Mouse (Mus musculus) midbrain, embryonic 12.5 days (tissue): ENCODE measurements around the gene Arhgap24. TPM values are rescaled to one million over a fixed set of nuclear protein-coding genes. Genes with fewer than 3 reads are reported as not detected.

Experiments
- ATAC-seq: fragments of 200-750 bp; cut with Nextera tagmentation; 2 replicates; pipeline ENCODE4 v1.8.0; 2017; ENCODE audit warnings: low read depth, moderate TSS enrichment, moderate library complexity; ENCODE audit not compliant: low FRiP score
- H3K27ac ChIP-seq: fragments of 300-500 bp; sonication (generic); replicated peaks from 2 replicates; pipeline ENCODE4 v1.5.1; 2016; ENCODE audit warnings: mild to moderate bottlenecking
- H3K27me3 ChIP-seq: fragments of 300-500 bp; sonication (generic); 2 replicates; pipeline ENCODE4 v1.6.1; 2016; ENCODE audit warnings: mild to moderate bottlenecking
- H3K36me3 ChIP-seq: fragments of 300-500 bp; sonication (generic); 2 replicates; pipeline ENCODE4 v1.6.1; 2016
- H3K4me1 ChIP-seq: fragments of 300-500 bp; sonication (generic); 2 replicates; pipeline ENCODE4 v1.6.1; 2016
- H3K4me2 ChIP-seq: fragments of 300-500 bp; sonication (generic); replicated peaks from 2 replicates; pipeline ENCODE4 v1.6.1; 2016; ENCODE audit warnings: mild to moderate bottlenecking, moderate library complexity
- H3K4me3 ChIP-seq: fragments of 300-500 bp; sonication (generic); 2 replicates; pipeline ENCODE4 v1.5.1; 2016; ENCODE audit warnings: mild to moderate bottlenecking
- H3K9ac ChIP-seq: fragments of 300-500 bp; sonication (generic); replicated peaks from 2 replicates; pipeline ENCODE4 v1.6.1; 2016; ENCODE audit warnings: mild to moderate bottlenecking, moderate library complexity
- H3K9me3 ChIP-seq: fragments of 300-500 bp; sonication (generic); 2 replicates; pipeline ENCODE4 v1.6.1; 2016; ENCODE audit warnings: mild to moderate bottlenecking
- WGBS: fragments of 180-500 bp; shearing (Covaris S2); methylation state at CpG from one replicate; pipeline ENCODE4 v1.1.7; 2016; 5-methylcytosine and 5-hydroxymethylcytosine counted together
- polyA plus RNA-seq: library from polyadenylated mRNA; unstranded; fragments of >200 nt; fragmentation: Nextera tagmentation; extraction: Ambion mirVana; gene quantifications from 2 replicates; pipeline ENCODE4 v1.2.1, GENCODE M21; 2016

Arhgap24 gene
- polyA plus RNA-seq, 1 experiment from 2014 or later = 5.7 TPM

DNA sequence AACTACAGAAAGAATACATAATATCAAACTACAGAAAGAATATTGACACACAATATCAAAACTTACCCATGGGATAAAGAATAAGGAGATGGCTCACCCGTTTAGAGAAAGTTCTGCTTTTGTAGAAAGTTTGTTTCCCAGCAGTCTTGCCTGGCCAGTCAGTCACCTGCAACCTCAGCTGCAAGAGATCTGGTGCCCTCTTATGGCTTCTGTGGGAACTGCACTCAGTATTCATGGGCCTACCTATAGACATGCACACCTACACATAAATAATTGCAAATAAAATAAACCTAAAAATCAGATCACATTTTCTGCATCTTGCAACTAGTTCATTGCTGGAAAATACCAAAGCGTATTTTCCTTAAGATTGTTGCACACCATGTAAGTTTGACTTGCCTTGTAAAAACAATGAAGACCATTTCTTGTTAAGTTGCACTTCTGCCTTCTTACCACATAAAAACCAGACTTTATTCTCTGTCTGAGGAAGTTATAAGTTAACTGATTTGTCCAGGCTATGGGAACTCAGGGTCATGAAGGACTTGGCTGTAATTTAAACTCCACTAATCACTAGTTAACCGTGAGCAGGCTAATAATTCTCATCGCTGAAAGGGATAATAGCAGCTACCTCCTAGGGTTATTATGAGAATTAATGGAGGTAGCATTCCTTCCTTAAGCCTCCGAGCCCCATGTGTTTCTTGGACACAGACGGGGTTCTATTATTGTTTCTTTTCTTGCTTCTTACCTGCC is 285.3 kb downstream of the Arhgap24 start:
- no peak for ATAC-seq
- WGBS = 87% methylated on average over 6 of the region's 6 CpGs
- H3K4me2 ChIP-seq = no peak overlapping the region
- H3K27me3 ChIP-seq = no peaks in the 10 kb centered on the region
- H3K4me1 ChIP-seq = peaks cover 9% of the 10 kb centered on the region; the same call in 1 of the 2 replicates
- no peaks in the 10 kb centered on the region for H3K9me3 ChIP-seq
- H3K27ac ChIP-seq = no peak overlapping the region
- H3K4me3 ChIP-seq = no peak overlapping the region
- no peaks in the 10 kb centered on the region for H3K36me3 ChIP-seq
- no peak overlapping the region for H3K9ac ChIP-seq

GRCm38 (mm10) chr5:102767058-102767444 is 285.9 kb downstream of the Arhgap24 start:
- no peaks in the 10 kb centered on the region for H3K27me3 ChIP-seq
- peaks cover 9% of the 10 kb centered on the region; the same call in 1 of the 2 replicates for H3K4me1 ChIP-seq
- WGBS = 89% methylated on average over 4 of the region's 4 CpGs
- no peaks in the 10 kb centered on the region for H3K36me3 ChIP-seq
- ATAC-seq = no peak
- no peak overlapping the region for H3K4me3 ChIP-seq
- no peak overlapping the region for H3K9ac ChIP-seq
- H3K9me3 ChIP-seq = no peaks in the 10 kb centered on the region
- no peak overlapping the region for H3K27ac ChIP-seq
- H3K4me2 ChIP-seq = no peak overlapping the region

DNA sequence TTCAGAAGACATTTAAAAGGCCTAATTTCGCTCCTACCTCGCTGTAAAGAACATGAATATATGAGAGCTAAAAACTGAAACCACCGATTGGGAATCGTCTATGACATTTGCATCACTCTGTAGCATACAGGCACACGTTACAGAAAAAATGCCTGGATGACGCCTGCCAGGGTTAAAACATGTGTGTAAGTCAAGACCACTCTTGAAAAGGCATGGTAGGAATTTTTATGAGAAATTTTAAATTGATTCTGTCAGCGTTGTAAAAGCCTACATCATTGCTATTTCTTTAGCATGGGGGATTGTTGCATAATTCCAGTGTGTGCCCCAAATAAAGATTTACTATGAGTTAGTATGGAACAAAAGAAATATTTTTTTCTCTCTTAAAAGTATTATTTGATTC is 286.6 kb downstream of the Arhgap24 start:
- Histone ChIP-seq H3K9ac (no peak overlapping the region), H3K4me1 (peaks cover 9% of the 10 kb centered on the region; the same call in 1 of the 2 replicates), H3K4me2 (no peak overlapping the region), H3K4me3 (no peak overlapping the region), H3K9me3 (no peaks in the 10 kb centered on the region), H3K27ac (no peak overlapping the region), H3K27me3 (no peaks in the 10 kb centered on the region), H3K36me3 (no peaks in the 10 kb centered on the region)
- 84% methylated on average over 7 of the region's 7 CpGs for WGBS
- ATAC-seq = no peak

GRCm38 (mm10) chr5:102768385-102769080 is 287.3 kb downstream of the Arhgap24 start:
- no peaks in the 10 kb centered on the region for H3K27me3 ChIP-seq
- H3K36me3 ChIP-seq = no peaks in the 10 kb centered on the region
- no peak for ATAC-seq
- no peak overlapping the region for H3K27ac ChIP-seq
- H3K4me1 ChIP-seq = peaks cover 9% of the 10 kb centered on the region; the same call in 1 of the 2 replicates
- H3K9ac ChIP-seq = no peak overlapping the region
- H3K4me2 ChIP-seq = 0 out of 2 replicates have a peak overlapping the region, but pooled peaks have one; percentile 7
- H3K4me3 ChIP-seq = no peak overlapping the region
- no peaks in the 10 kb centered on the region for H3K9me3 ChIP-seq
- 53% methylated on average over 12 of the region's 12 CpGs for WGBS

DNA sequence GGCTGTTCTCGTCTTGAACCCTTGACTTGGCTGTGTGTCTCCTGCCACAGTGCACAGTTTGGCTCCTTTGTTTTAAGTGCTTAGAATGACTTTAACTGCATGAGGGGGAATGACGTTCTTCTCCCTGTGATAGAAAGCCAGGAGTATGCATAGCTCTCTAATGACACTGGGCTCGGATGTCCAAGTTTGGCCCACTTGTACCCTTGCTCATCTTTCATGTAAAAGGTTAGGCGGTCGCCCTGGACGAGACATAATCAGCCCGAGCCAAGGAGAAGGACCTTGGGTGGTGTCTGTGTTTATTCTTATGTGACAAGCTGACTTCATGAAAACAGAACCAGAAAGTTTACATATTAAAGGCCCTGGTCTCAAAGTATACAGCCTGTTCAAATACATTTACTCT is 289.4 kb downstream of the Arhgap24 start:
- no peaks in the 10 kb centered on the region for H3K27me3 ChIP-seq
- H3K36me3 ChIP-seq = no peaks in the 10 kb centered on the region
- H3K4me1 ChIP-seq = peaks cover 9% of the 10 kb centered on the region; the same call in 1 of the 2 replicates
- H3K4me2 ChIP-seq = no peak overlapping the region
- H3K9ac ChIP-seq = no peak overlapping the region
- no peak overlapping the region for H3K27ac ChIP-seq
- no peak overlapping the region for H3K4me3 ChIP-seq
- WGBS = 76% methylated on average over 7 of the region's 7 CpGs
- H3K9me3 ChIP-seq = no peaks in the 10 kb centered on the region
- ATAC-seq = no peak

GRCm38 (mm10) chr5:102774500-102774899 is 293.3 kb downstream of the Arhgap24 start:
- Histone ChIP-seq H3K36me3 (no peaks in the 10 kb centered on the region), H3K4me2 (no peak overlapping the region), H3K27me3 (no peaks in the 10 kb centered on the region), H3K9me3 (no peaks in the 10 kb centered on the region), H3K4me1 (peaks cover 4% of the 10 kb centered on the region; the same call in 1 of the 2 replicates), H3K27ac (no peak overlapping the region), H3K9ac (no peak overlapping the region), H3K4me3 (no peak overlapping the region)
- 39% methylated on average over 4 of the region's 4 CpGs for WGBS
- no peak for ATAC-seq

GRCm38 (mm10) chr5:102777255-102777654 is 296.1 kb downstream of the Arhgap24 start:
- no peak for ATAC-seq
- Histone ChIP-seq H3K4me2 (no peak overlapping the region), H3K27me3 (no peaks in the 10 kb centered on the region), H3K4me3 (no peak overlapping the region), H3K27ac (no peak overlapping the region), H3K36me3 (no peaks in the 10 kb centered on the region), H3K9me3 (no peaks in the 10 kb centered on the region), H3K4me1 (peaks cover 4% of the 10 kb centered on the region; the same call in 1 of the 2 replicates), H3K9ac (no peak overlapping the region)
- 92% methylated on average over 9 of the region's 9 CpGs for WGBS

DNA sequence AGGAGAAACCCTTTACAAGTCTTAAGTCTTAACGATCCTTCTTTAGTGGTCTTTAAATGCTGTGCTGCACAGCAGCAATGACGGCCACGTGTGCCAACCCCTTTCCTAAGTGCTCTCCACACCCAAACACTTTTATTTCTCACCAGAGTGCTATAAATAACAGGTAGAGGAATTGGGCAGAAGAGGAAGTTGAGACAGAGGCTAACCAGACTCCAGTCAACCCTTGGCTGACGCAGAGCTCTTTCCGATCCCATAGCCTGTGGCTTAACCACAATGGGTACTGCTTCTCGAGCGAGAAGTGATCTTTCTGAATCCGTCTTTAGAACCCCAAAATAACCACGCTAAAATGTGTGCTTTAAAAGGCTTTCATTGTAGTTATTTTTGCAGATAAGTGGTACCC is 296.7 kb downstream of the Arhgap24 start:
- Histone ChIP-seq H3K36me3 (no peaks in the 10 kb centered on the region), H3K4me2 (no peak overlapping the region), H3K4me1 (peaks cover 4% of the 10 kb centered on the region; the same call in 1 of the 2 replicates), H3K9ac (no peak overlapping the region), H3K27me3 (no peaks in the 10 kb centered on the region), H3K4me3 (no peak overlapping the region), H3K9me3 (no peaks in the 10 kb centered on the region), H3K27ac (no peak overlapping the region)
- WGBS = 84% methylated on average over 9 of the region's 9 CpGs
- no peak for ATAC-seq

DNA sequence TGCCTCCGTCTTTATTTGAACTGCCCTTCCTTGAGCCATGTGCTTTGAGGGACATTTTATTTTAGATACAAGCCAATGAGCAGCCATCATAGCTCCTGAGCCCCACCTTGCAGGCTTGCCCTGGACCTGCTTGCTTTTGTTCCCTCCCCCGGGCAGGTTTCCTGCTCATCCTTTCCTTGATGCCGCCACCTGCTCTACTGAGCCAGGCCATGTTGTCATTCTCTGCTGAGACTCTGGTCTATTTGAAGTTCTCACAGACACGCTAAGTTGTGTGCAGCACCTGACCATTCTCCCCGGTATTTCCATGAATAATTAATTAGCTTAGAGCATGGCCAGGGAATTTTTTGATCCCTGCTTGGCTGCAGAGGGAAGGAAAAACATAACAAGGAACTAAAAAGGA is 297.1 kb downstream of the Arhgap24 start:
- Histone ChIP-seq H3K4me2 (no peak overlapping the region), H3K4me3 (no peak overlapping the region), H3K36me3 (no peaks in the 10 kb centered on the region), H3K4me1 (peaks cover 4% of the 10 kb centered on the region; the same call in 1 of the 2 replicates), H3K27me3 (no peaks in the 10 kb centered on the region), H3K9ac (no peak overlapping the region), H3K27ac (no peak overlapping the region), H3K9me3 (no peaks in the 10 kb centered on the region)
- peak; percentile 78 for ATAC-seq
- 49% methylated on average over 5 of the region's 5 CpGs for WGBS

- H3K4me2 ChIP-seq = no peak overlapping the region
- H3K9ac ChIP-seq = no peak overlapping the region
- no peak for ATAC-seq
- H3K4me3 ChIP-seq = no peak overlapping the region
- H3K36me3 ChIP-seq = no peaks in the 10 kb centered on the region
- no peaks in the 10 kb centered on the region for H3K27me3 ChIP-seq
- H3K27ac ChIP-seq = no peak overlapping the region
- 80% methylated on average over 4 of the region's 4 CpGs for WGBS
- H3K9me3 ChIP-seq = no peaks in the 10 kb centered on the region
- no peaks in the 10 kb centered on the region for H3K4me1 ChIP-seq
Observed at GRCm38 (mm10) chr5:102783585-102783984, 302.4 kb downstream of the Arhgap24 start.

- Histone ChIP-seq H3K4me1 (no peaks in the 10 kb centered on the region), H3K36me3 (no peaks in the 10 kb centered on the region), H3K4me2 (no peak overlapping the region), H3K9me3 (no peaks in the 10 kb centered on the region), H3K27me3 (no peaks in the 10 kb centered on the region), H3K9ac (no peak overlapping the region), H3K4me3 (no peak overlapping the region), H3K27ac (no peak overlapping the region)
- 80% methylated on average over 2 of the region's 2 CpGs for WGBS
- ATAC-seq = no peak
Observed at GRCm38 (mm10) chr5:102786123-102786522, 304.9 kb downstream of the Arhgap24 start.

- Histone ChIP-seq H3K4me3 (no peak overlapping the region), H3K27me3 (no peaks in the 10 kb centered on the region), H3K4me2 (no peak overlapping the region), H3K9me3 (no peaks in the 10 kb centered on the region), H3K9ac (no peak overlapping the region), H3K36me3 (no peaks in the 10 kb centered on the region), H3K4me1 (no peaks in the 10 kb centered on the region), H3K27ac (no peak overlapping the region)
- ATAC-seq = no peak
- 87% methylated on average over 3 of the region's 3 CpGs for WGBS
Observed at GRCm38 (mm10) chr5:102788437-102788836, 307.2 kb downstream of the Arhgap24 start.
